Mouse (Mus musculus) layer of hippocampus, postnatal 25 days (tissue): ENCODE data around the gene C2cd5. TPM values are rescaled to one million over a fixed set of nuclear protein-coding genes. Genes with fewer than 3 reads are reported as not detected.

ENCODE experiments used
- total RNA-seq, 2 experiments: library from RNA; stranded (reverse); gene quantifications; 2 replicates each; pipeline ENCODE4 v1.2.3; 2021

Gene C2cd5
- total RNA-seq, 2 experiments from 2014 or later: 76.5 to 92.8 TPM

Other genes with a start within 250 kb of the C2cd5 start
- 10 to 100 TPM; 30.6 to 33.2 TPM for gene St8sia1, start 135.7 kb downstream of the C2cd5 start, total RNA-seq
- 100 to 1,000 TPM; 157 to 170 TPM for gene Etnk1, start 67.1 kb upstream of the C2cd5 start, total RNA-seq